Mouse (Mus musculus) fibroblast of lung, adult 2 months (primary cell): ENCODE measurements around the gene Plekhb2.

Source experiments
- DNase-seq: peaks from one replicate; pipeline ENCODE4 v3.0.0-alpha.2; 2011; ENCODE audit warnings: low read depth

Gene Plekhb2

DNA sequence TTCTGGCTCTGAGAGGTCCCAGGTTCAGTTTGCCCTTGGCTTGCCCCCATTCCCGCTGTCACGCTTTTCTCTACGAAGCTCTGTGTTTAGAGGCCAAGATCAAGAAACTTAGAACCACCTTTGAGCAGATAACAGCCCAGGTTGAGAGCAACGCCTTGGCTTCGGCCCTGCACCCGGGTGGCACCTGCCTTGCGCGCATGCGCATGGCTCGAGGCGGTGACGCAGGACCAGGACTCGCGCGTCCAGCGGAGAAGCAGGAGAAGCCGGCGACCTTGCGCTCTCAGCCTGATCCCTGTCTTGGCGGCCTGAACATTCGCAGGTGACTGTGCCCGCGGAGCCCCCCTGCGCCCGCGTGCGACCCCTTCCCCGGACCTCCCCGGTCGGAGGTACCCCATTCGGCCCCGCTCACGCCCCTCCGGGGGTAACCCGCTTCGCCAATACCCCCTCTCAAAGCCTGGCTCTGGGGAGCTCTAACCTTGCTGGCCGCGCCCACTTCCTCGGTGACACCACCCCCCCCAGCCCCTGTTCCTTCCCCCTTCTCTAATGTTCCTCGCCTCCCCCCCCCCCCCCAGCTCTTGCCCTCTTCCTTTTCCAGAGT is at the start of gene Plekhb2:
Gene Plekhb2, plus strand, starts transcription at position 232 of the 598 bp plus-strand sequence.
- no peak for DNase-seq

- DNase-seq = no peak
Measured at GRCm38 (mm10) chr1:34801616-34802289, 48.0 kb upstream of the Plekhb2 start.

DNA sequence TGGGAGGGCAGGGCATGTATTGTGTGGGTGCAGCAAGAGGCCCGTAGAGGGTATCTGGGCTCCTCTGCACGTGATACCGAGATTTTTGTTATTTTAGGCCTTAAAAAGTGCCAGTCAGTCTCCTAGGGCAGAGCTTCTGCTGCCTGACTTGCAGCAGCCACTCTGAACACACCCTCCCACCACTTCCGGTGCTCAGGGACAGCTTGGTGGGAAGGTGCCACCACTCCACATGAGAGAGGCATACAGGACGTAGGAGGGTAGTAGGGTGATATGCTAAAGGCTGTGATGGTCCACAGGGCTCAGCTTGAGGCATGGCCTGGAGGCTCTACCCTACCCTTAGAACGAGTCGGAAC is 47.5 kb upstream of the Plekhb2 start:
- no peak for DNase-seq

DNA sequence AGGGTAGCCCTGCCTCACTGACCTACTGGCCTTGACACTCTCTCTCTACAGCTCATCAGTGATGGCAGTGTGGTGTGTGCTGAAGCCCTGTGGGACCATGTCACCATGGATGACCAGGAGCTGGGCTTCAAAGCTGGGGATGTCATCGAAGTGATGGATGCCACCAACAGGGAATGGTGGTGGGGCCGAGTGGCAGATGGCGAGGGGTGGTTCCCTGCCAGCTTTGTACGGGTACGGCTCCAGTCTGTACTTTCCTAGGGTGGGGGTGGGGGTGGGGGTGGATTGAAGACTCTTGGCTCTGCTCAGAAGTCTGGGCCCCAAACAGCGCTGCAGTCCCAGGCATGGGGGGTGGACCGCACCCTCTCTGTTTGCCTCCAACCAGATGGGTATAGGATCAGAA is 44.9 kb upstream of the Plekhb2 start:
- DNase-seq = no peak

DNA sequence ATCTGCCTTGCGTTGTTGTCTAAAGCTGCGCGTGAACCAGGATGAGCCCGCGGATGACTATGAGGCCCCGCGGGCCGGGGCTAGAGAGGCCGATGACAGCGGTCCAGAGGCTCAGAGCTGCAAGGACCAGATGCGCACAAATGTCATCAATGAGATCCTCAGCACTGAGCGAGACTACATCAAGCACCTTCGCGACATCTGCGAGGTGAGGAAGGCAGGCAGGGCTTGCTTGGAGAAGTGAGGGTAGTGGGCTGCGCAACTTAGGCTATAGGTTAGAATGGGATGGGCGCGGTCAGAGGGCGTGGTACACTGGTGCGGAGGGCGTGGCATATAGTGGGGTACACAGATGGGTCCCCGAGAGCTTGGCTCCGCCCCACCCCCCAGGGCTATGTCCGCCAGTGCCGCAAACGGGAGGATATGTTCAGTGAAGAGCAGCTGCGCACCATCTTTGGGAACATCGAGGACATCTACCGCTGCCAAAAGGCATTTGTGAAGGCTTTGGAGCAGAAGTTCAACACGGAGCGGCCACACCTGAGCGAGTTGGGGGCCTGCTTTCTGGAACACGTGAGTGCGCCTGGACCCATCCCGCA is 43.8 kb upstream of the Plekhb2 start:
- no peak for DNase-seq

GRCm38 (mm10) chr1:34808445-34808844 is 41.3 kb upstream of the Plekhb2 start:
- DNase-seq = no peak

DNA sequence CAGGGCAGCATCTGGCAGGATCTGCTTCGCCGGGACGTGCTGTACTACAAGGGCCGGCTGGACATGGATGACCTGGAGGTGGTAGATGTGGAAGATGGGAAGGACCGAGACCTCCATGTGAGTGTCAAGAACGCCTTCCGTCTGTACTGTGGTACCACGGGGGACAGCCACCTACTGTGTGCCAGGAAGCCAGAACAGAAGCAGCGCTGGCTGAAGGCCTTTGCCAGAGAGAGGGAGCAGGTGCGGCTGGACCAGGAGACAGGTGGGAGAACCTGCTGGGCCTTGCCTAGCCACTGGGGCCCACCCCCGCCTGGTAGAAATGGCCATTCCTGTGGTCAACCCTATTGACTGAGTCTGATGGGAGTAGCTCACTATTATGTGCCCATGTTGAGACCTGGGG is 39.5 kb upstream of the Plekhb2 start:
- no peak for DNase-seq

DNA sequence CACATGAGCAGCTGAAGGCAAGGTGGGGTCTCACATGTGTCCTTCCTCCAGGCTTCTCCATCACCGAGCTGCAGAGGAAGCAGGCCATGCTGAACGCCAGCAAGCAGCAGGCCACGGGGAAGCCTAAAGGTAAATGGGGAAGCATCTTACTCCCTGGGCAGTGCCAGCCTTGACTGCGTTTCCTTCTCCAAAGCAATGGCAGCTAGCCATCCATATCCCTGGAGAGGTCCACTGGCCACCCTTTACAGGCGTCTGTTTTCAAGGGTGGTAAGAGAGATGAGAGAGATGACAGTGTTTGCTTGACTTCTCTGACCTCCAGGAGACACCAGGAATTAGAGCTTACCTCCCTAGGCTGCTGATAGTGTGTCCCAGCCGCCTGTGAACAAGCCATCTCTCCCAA is 38.7 kb upstream of the Plekhb2 start:
- DNase-seq = no peak

GRCm38 (mm10) chr1:34811581-34811980 is 38.2 kb upstream of the Plekhb2 start:
- no peak for DNase-seq

GRCm38 (mm10) chr1:34812407-34813247 is 37.1 kb upstream of the Plekhb2 start:
- no peak for DNase-seq

DNA sequence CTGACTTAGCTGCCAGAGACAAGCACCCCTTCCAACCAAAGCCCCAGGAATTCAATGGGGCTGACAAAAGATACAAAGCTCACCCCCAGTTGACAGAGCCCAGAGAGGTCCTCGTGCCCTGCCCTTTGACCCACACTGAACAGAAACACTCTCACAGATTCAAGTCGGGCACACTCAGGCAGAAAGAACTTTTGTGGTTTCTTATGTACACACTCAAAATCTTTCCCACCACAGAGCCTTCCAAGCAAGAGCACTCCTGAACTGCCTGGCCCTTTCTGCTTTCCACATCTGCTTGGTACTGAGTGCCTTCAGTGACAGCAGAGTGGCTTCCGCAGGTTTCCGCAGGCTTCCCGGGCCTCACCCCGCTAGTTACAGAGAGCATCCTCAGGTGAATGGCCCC is 33.9 kb upstream of the Plekhb2 start:
- no peak for DNase-seq

GRCm38 (mm10) chr1:34819225-34819910 is 30.4 kb upstream of the Plekhb2 start:
- no peak for DNase-seq

DNA sequence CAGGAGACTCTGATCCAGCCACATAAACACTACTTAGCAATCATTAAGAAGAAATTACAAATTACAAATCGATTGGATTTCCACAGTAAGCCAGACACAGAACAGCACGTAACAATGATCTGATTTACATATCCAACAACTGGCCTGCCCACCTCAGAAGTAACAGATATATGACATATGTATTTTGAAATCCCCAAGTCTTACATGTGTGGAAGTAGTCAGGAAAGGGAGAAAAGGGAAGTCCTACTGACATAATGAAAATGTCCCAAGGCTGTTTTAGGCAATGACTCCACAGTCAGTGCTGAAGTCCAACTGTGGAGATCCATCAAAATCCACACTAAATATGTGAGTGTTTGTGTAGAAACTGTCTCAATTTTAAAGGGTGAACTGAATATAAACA is 28.4 kb upstream of the Plekhb2 start:
- DNase-seq = no peak

DNA sequence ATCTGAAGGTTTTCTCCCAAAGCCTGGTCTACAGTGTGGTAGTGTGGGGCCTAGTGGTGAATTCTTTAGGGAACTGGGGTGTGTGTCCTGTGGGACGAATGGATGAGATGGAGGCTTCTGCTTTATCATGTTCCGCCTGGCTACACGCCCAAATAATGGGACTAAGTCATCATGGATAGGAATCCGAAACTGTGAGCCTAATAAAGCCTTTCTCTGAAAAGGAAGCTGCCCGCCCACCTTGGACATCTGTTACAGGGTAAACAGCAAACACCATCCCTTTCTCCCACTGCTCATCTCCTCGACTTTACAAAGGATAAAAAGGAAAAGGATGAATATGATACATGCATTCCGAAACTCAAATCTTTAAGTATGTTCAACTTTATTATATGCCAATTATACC is 27.8 kb upstream of the Plekhb2 start:
- no peak for DNase-seq

DNA sequence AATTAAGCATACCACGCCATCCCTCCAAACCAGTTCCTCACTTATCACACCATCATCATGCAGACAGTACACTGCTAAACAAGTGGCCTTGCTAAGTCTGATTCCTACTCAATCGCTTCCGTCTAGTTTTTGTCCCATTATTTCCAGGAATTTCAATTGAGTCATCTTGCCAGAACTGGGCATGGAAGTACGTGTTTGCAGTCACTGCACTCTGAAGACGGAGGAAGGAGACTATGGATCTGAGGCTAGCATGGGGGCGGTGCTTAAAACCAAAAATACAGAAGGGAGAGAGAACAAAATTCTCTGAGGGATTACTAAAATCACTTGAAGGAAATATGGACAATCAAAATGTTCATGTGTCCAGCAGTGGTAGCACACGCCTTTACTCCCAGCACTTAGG is 27.0 kb upstream of the Plekhb2 start:
- DNase-seq = no peak

DNA sequence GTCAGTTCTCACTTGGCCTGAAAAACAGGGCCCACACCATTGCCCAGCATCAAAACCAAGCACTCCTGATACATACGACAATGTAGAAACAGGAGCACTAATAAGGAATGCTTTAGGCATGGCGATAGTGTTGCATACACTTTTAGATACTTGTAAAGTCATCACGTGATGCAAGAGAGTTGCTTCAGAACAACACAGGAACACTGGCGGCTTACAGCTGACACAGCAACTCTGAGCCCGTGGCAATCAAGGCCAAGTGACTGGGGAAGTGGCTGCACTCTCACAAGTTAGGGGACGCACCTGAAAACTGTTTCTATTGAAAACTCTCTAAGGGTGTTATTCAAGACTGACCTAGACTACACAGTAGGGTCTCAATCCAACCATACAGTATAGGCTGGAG is 26.4 kb upstream of the Plekhb2 start:
- DNase-seq = no peak

GRCm38 (mm10) chr1:34824208-34824607 is 25.6 kb upstream of the Plekhb2 start:
- DNase-seq = no peak

DNA sequence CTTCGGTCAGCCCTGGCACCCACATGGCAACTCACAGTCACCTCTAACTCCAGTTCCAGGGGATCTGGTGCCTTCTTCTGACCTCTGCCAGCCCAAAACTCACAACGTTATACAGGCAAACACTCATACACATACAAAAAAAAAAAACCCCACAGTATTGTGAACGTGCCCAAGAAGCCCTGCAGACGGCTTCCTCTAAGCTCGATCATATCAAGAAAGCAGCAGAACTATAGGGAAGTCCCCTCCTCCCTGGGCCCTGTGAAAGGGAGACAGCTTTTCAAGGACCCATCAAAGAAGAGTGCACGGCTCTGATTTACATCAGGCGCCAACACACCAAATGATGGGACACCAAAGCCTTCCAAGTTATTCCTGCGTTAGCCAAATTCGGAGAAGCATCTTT is 23.9 kb upstream of the Plekhb2 start:
- DNase-seq = no peak

DNA sequence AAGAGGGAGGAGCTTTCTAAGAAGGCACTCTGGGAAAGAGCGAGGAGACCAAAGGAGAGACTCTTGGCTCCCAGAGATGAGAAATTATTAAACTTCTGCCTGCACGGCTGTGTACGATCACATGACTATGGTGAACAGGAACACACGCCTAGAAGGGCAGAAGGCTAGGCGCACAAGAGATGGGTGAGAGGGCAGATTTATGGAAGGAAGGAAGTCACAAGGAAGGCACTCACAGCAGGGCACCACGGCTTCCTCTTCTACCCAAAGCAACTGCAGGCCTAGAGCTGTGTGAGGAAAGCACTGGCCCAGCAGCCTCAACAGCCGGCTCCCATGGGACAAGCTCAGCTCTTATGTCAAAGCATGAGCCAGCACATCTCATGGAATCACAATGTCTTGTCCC is 21.9 kb upstream of the Plekhb2 start:
- no peak for DNase-seq

DNA sequence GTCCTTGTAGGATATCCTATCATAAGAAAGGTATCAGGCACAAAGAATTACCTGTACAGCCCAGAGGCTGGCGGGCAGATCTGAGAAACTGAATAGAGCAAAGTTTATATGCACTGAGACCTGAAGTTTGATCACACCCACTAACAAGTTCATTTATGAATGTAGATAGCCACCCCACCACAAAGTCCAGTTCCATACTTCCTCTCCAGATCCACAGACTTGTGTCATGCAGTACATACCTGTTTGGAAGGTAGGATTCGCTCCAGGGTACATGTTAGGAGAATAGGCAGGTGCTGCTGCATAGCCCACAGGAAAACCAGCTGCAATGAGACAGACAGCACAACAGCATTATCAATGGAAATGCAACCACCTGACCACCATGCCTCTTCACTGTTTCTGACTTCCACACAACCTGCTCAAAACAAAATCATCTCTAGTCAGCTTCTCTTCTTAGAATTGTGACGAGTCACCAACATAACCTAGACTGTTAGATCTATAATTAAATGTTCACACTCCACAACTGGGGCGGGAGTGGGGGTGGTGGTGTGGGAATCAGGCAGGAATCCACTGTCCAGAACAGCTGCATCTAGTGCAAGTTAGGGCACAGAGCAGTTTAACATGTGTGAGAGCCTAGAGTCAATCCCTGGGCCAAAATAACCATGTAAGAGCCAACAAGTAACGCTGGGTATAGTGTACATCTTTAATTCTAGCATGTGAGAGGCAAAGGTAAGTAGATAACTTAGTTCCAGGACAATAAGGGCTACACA is 21.1 kb upstream of the Plekhb2 start:
- DNase-seq = no peak

GRCm38 (mm10) chr1:34830934-34831333 is 18.8 kb upstream of the Plekhb2 start:
- no peak for DNase-seq

GRCm38 (mm10) chr1:34831381-34831780 is 18.4 kb upstream of the Plekhb2 start:
- no peak for DNase-seq
